Mouse (Mus musculus) kidney, adult 2 months (tissue): ENCODE data around the gene Rnf225.

Experiments
- CTCF ChIP-seq: fragments of 200-500 bp; conservative IDR thresholded peaks from 2 replicates; pipeline ENCODE4 v1.5.1; 2011; ENCODE audit warnings: low read depth, mild to moderate bottlenecking, control low read depth, low read length, moderate library complexity, mixed read lengths; ENCODE audit not compliant: insufficient read depth, insufficient read length
- POLR2A ChIP-seq: fragments of 200-500 bp; IDR thresholded peaks from one replicate; pipeline ENCODE4 v1.6.1; 2011; ENCODE audit warnings: low read depth, low read length, control low read depth

DNA sequence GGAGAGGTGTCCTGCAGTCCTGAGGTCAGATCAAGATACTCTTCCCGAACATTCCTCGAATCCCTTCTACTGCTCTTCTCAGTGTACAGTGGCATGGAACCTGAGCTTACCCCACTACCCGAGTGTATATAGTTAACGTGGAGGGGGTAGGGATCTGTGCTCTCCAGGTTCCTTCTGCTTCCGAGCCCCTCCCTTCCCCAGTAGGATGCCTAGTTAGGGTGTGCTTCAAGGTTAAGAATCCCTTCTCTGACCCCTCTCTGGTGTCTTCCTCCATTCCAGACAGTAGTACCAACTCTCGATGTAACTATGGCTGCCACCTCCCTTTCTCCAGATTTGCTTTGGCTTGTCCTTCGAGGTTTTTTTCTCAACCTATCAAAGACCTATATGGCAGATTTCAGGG is 53.1 kb downstream of the Rnf225 start:
- no peak for TF ChIP-seq CTCF
- TF ChIP-seq POLR2A, result no peak
